Mouse (Mus musculus) midbrain, embryonic 15.5 days (tissue): ENCODE results near the gene Phlda1. TPM values are rescaled to one million over a fixed set of nuclear protein-coding genes. Genes with fewer than 3 reads are reported as not detected.

Experiments
- ATAC-seq: fragments of 200-750 bp; cut with Nextera tagmentation; replicated peaks from 2 replicates; pipeline ENCODE4 v1.8.0; 2017; ENCODE audit warnings: moderate TSS enrichment
- H3K27ac ChIP-seq: fragments of 300-500 bp; sonication (generic); 2 replicates; pipeline ENCODE4 v1.5.1; 2015; ENCODE audit warnings: mild to moderate bottlenecking, inconsistent platforms
- H3K27me3 ChIP-seq: fragments of 300-500 bp; sonication (generic); replicated peaks from 2 replicates; pipeline ENCODE4 v1.6.1; 2015; ENCODE audit warnings: inconsistent platforms
- H3K36me3 ChIP-seq: fragments of 300-500 bp; sonication (generic); replicated peaks from 2 replicates; pipeline ENCODE4 v1.6.1; 2015; ENCODE audit warnings: inconsistent platforms
- H3K4me1 ChIP-seq: fragments of 300-500 bp; sonication (generic); 2 replicates; pipeline ENCODE4 v1.6.1; 2015; ENCODE audit warnings: inconsistent platforms
- H3K4me2 ChIP-seq: fragments of 300-500 bp; sonication (generic); 2 replicates; pipeline ENCODE4 v1.6.1; 2015; ENCODE audit warnings: inconsistent platforms, mild to moderate bottlenecking, moderate library complexity
- H3K4me3 ChIP-seq: fragments of 300-500 bp; sonication (generic); 2 replicates; pipeline ENCODE4 v1.5.1; 2015; ENCODE audit warnings: mild to moderate bottlenecking, inconsistent platforms
- H3K9ac ChIP-seq: fragments of 300-500 bp; sonication (generic); 2 replicates; pipeline ENCODE4 v1.6.1; 2015; ENCODE audit warnings: mild to moderate bottlenecking, inconsistent platforms
- H3K9me3 ChIP-seq: fragments of 300-500 bp; sonication (generic); 2 replicates; pipeline ENCODE4 v1.6.1; 2016; ENCODE audit warnings: inconsistent platforms
- WGBS: fragments of 180-500 bp; shearing (Covaris S2); methylation state at CpG from one replicate; pipeline ENCODE4 v1.1.7; 2015; ENCODE audit warnings: mixed read lengths; 5-methylcytosine and 5-hydroxymethylcytosine counted together
- polyA plus RNA-seq: library from polyadenylated mRNA; unstranded; fragments of >200 nt; fragmentation: Nextera tagmentation; extraction: Ambion mirVana; gene quantifications from 2 replicates; pipeline ENCODE4 v1.2.1, GENCODE M21; 2015

Gene Phlda1
- polyA plus RNA-seq, result 35.3 and 35.8 TPM in 2 replicates

DNA sequence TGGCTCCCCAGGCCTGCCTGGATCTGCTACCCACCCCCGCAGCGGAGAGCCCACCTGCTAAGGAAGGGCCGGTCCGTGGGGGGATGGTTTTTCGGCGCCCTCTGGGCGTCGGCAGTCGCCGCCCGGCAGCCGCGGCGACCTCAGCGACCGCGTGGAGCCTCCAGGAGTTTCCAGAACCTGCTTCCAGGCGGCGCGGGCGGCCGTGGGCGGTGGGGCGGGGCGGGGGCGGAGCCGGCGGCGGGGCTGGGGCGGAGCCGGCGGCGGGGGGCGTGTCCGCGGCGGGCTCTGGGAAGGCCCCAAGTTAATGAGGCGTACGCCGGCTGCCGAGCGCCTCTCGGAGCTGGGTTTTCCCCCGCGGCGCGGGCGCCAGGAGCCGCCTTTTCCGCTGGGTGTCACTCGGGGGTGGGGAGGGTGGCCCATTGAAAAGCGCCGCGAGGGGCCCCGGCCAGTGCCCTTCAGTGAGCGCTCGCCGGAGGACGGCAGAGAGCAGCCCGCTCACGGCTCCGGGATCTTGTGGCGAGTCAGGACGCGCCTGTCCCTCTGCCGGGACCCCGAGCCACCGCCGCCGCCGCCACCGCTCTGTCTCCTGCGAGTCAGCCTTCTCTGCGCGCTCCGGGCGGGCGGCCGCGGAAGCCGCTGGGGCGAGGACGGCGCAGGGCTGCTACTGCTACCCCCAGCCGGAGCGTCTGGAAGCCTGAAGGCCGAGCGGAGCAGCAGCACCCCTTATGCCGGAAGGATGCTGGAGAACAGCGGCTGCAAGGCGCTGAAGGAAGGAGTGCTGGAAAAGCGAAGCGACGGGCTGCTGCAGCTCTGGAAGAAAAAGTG is at the start of gene Phlda1:
TSS of gene Phlda1 (plus strand) at position 186 of the 825 bp plus-strand sequence.
- peak within 1 kb of the TSS; percentile 89 for H3K27ac ChIP-seq
- H3K4me3 ChIP-seq, result peak within 1 kb of the TSS; percentile 84
- no peaks in the 10 kb centered on the region for H3K9me3 ChIP-seq
- H3K4me2 ChIP-seq, result peak within 1 kb of the TSS; percentile 79
- WGBS, result under 1% methylated on average over 56 of the region's 94 CpGs
- H3K9ac ChIP-seq, result peak within 1 kb of the TSS; percentile 92
- no peaks in the 10 kb centered on the region for H3K27me3 ChIP-seq
- H3K4me1 ChIP-seq, result peaks cover 21% of the 10 kb centered on the region
- no peaks in the 10 kb centered on the region for H3K36me3 ChIP-seq
- ATAC-seq, result peak; percentile 88

- ATAC-seq, result no peak
- no peaks in the 10 kb centered on the region for H3K27me3 ChIP-seq
- no peak overlapping the region for H3K4me2 ChIP-seq
- 0 out of 2 replicates have a peak, but pooled peaks cover 3% of the 10 kb centered on the region for H3K4me1 ChIP-seq
- no peak overlapping the region for H3K27ac ChIP-seq
- H3K4me3 ChIP-seq, result no peak overlapping the region
- no peak overlapping the region for H3K9ac ChIP-seq
- H3K36me3 ChIP-seq, result no peaks in the 10 kb centered on the region
- no peaks in the 10 kb centered on the region for H3K9me3 ChIP-seq
- WGBS, result 67% methylated on average over 7 of the region's 7 CpGs
Measured at GRCm38 (mm10) chr10:111458088-111458487, 48.0 kb upstream of the Phlda1 start.

DNA sequence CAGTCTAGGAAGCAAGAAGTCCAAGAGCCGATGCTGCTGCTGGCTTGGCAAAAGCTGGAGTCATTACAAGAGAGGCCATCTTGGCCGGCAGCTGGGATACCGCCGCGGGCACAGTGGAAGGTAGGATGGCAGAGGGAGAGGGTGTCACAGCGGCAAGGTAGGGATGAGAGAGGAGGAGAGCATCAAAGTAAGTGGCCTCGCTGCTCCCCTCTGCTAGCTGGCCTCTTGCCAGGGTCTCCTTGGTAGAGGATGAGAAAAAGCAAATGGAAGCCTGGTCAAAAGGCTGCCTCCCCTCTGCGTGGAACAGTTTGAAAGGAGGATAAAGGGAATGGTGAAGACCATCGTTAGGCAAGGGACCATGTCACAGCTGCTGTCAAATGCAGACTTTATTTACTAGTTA is 47.0 kb upstream of the Phlda1 start:
- ATAC-seq, result no peak
- no peak overlapping the region for H3K4me2 ChIP-seq
- no peaks in the 10 kb centered on the region for H3K27me3 ChIP-seq
- no peak overlapping the region for H3K9ac ChIP-seq
- 0 out of 2 replicates have a peak, but pooled peaks cover 3% of the 10 kb centered on the region for H3K4me1 ChIP-seq
- no peak overlapping the region for H3K4me3 ChIP-seq
- H3K36me3 ChIP-seq, result no peaks in the 10 kb centered on the region
- no peaks in the 10 kb centered on the region for H3K9me3 ChIP-seq
- WGBS, result 66% methylated on average over 9 of the region's 9 CpGs
- H3K27ac ChIP-seq, result no peak overlapping the region; the same call in 1 of the 2 replicates

- no peak overlapping the region for H3K4me2 ChIP-seq
- no peak overlapping the region for H3K27ac ChIP-seq
- 79% methylated on average over 3 of the region's 3 CpGs for WGBS
Measured at GRCm38 (mm10) chr10:111459874-111460273, 46.2 kb upstream of the Phlda1 start.

DNA sequence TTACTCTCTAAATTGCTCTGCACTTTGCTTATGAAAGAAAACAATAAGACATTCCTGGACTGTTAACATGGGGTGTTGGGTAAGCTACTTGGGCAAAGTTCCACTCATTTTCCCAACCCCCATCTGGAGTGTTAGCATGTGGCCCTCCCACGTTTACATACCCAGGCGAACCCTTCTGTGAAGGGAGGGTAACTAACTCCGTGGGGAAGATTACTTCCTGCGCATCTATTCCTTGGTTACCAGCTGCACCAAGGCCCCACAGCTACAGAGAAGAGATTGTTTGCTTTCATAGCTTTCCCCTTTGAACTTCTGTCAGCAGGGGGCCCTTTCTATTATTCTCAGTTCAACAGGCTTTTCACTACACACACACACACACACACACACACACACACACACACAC is 45.7 kb upstream of the Phlda1 start:
- Histone ChIP-seq H3K9me3 (no peaks in the 10 kb centered on the region), H3K4me3 (no peak overlapping the region), H3K36me3 (no peaks in the 10 kb centered on the region), H3K9ac (no peak overlapping the region), H3K4me2 (no peak overlapping the region), H3K27ac (no peak overlapping the region), H3K27me3 (no peaks in the 10 kb centered on the region), H3K4me1 (0 out of 2 replicates have a peak, but pooled peaks cover 3% of the 10 kb centered on the region)
- no peak for ATAC-seq
- 9% methylated on average over 4 of the region's 4 CpGs for WGBS

More at GRCm38 (mm10) chr10:111459874-111460273, 46.2 kb upstream of the Phlda1 start:
- Histone ChIP-seq H3K4me1 (0 out of 2 replicates have a peak, but pooled peaks cover 3% of the 10 kb centered on the region), H3K9me3 (no peaks in the 10 kb centered on the region), H3K9ac (no peak overlapping the region), H3K4me3 (no peak overlapping the region), H3K36me3 (no peaks in the 10 kb centered on the region), H3K27me3 (no peaks in the 10 kb centered on the region)
- ATAC-seq, result no peak

- no peak overlapping the region for H3K4me3 ChIP-seq
- no peaks in the 10 kb centered on the region for H3K4me1 ChIP-seq
- H3K36me3 ChIP-seq, result no peaks in the 10 kb centered on the region
- no peak overlapping the region for H3K9ac ChIP-seq
- H3K4me2 ChIP-seq, result no peak overlapping the region
- H3K27me3 ChIP-seq, result no peaks in the 10 kb centered on the region
- WGBS, result 91% methylated on average over 1 of the region's 1 CpGs
- ATAC-seq, result no peak
- H3K27ac ChIP-seq, result no peak overlapping the region
- H3K9me3 ChIP-seq, result no peaks in the 10 kb centered on the region
Measured at GRCm38 (mm10) chr10:111464833-111465232, 41.3 kb upstream of the Phlda1 start.

DNA sequence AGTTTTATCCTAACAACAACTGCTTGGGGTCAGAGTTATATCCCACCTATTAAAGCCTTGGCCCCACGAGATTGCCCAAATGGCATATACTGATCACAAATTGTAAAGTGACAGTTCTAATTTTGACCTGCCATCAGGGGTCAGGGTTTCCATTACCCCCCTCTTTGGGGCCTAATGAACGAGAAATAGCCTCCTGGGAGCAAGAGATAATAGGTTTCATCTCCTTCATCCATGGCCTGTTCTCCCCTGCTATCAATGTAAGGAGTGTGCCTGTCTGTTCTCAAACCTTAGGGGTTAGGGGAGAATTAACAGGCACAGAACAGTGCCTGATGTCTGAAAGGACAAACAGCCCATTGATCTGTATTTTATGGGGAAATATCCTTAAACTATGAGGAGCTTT is 40.7 kb upstream of the Phlda1 start:
- no peak for ATAC-seq
- H3K4me2 ChIP-seq, result no peak overlapping the region
- H3K4me1 ChIP-seq, result no peaks in the 10 kb centered on the region
- no peak overlapping the region for H3K27ac ChIP-seq
- no peak overlapping the region for H3K9ac ChIP-seq
- no peaks in the 10 kb centered on the region for H3K36me3 ChIP-seq
- no peaks in the 10 kb centered on the region for H3K9me3 ChIP-seq
- no peaks in the 10 kb centered on the region for H3K27me3 ChIP-seq
- 54% methylated on average over 2 of the region's 2 CpGs for WGBS
- H3K4me3 ChIP-seq, result no peak overlapping the region

DNA sequence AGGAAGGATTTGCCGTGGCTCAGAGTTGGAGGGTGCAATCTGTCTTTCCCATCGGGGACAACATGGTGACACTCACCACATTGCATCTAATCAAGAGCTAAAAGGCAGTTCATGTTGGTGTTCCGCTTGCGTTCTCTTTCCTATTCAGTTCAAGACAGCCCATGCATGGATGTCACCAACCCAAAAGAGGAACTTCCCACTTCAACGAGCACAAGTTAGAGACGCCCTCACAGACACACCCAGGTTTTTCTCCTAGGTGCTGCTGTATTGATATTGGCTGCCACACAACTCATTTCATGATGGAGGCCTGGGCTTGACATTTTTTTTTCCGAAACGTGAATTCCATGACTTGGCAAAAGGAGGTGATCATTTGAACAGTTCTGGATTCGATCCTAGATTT is 34.9 kb upstream of the Phlda1 start:
- Histone ChIP-seq H3K4me2 (no peak overlapping the region), H3K4me3 (no peak overlapping the region), H3K4me1 (peaks cover 31% of the 10 kb centered on the region), H3K27me3 (no peaks in the 10 kb centered on the region), H3K9me3 (no peaks in the 10 kb centered on the region), H3K9ac (no peak overlapping the region), H3K36me3 (no peaks in the 10 kb centered on the region), H3K27ac (no peak overlapping the region)
- WGBS, result 83% methylated on average over 9 of the region's 9 CpGs
- no peak for ATAC-seq

DNA sequence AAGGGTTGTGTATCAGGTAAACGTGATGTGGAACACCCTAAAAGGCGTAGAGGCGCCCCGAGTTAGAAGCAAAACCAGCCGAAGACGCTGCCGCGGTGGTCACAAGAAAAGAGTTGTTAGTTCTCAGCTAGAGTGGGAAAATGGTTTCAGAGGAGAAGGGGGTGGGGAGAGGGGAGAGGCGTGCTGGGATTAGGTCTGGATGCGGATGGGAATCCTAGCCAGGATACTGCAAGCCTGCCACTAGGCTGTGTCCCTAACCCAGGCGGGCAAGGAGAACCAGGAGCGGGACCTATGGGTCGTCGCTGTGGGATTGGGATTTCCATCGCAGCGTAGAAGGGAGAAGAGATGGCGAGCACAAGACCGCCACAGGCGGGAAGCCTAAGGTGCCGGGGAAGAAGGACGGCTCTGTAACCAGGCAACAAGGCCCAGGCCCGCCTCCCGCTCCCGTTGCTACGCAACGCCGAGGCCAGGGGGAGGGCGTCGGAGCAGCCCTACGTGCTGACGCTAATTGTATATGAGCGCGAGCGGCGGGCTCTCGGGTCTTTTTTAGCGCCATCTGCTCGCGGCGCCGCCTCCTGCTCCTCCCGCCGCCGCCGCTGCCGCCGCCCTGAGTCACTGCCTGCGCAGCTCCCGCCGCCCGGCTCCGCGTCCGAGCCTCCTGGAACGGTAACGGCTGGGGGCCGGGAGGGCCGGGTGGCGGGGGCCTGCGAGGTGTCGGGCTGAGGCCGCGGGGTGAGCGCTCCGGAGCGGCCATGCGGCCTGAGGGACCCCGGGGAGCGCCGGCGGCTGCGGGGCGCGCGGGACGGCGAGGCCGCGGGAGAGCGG is 33.2 kb upstream of the Phlda1 start, which contains the start of gene Nap1l1:
TSS of gene Nap1l1 (plus strand) at position 538 of the 825 bp plus-strand sequence.
- under 1% methylated on average over 61 of the region's 80 CpGs for WGBS
- Histone ChIP-seq H3K27me3 (no peaks in the 10 kb centered on the region), H3K4me2 (peak within 1 kb of the TSS; percentile 78), H3K4me3 (peak within 1 kb of the TSS; percentile 98), H3K36me3 (no peaks in the 10 kb centered on the region), H3K27ac (peak within 1 kb of the TSS; percentile 97), H3K9me3 (no peaks in the 10 kb centered on the region), H3K4me1 (peaks cover 48% of the 10 kb centered on the region), H3K9ac (peak within 1 kb of the TSS; percentile 96)
- peak; percentile 99 for ATAC-seq

- H3K27ac ChIP-seq, result peak overlapping the region; percentile 97
- WGBS, result under 1% methylated on average over 50 of the region's 58 CpGs
Measured at GRCm38 (mm10) chr10:111473511-111474371, 32.3 kb upstream of the Phlda1 start.

DNA sequence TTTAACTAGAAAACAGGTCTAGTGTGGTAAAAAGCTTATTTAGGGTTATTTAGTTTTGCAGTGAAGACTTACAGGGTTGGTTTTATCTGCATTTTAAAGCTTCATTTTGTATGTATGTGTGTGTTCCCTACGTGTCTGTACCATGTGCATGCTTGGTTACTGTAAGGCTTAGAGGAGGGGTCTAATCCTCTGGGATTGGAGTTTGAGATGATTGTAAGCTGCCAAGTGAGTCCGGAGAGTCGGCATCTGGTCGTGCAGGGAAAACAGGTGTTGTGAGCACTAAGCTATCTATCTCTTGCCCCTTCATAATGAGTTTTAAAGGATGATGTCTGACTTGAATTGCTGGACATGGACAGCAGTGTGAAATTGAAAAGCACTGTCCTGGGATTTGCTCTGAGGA is 29.8 kb upstream of the Phlda1 start:
- Histone ChIP-seq H3K27ac (no peak overlapping the region), H3K4me2 (peak overlapping the region; percentile 32), H3K9me3 (no peaks in the 10 kb centered on the region), H3K27me3 (no peaks in the 10 kb centered on the region), H3K9ac (no peak overlapping the region), H3K36me3 (no peaks in the 10 kb centered on the region), H3K4me3 (no peak overlapping the region), H3K4me1 (peaks cover 55% of the 10 kb centered on the region)
- WGBS, result 17% methylated on average over 4 of the region's 4 CpGs
- no peak for ATAC-seq

More at GRCm38 (mm10) chr10:111473511-111474371, 32.3 kb upstream of the Phlda1 start:
- peak overlapping the region; percentile 78 for H3K4me2 ChIP-seq
- no peaks in the 10 kb centered on the region for H3K9me3 ChIP-seq
- peak overlapping the region; percentile 98 for H3K4me3 ChIP-seq
- H3K36me3 ChIP-seq, result no peaks in the 10 kb centered on the region
- H3K9ac ChIP-seq, result peak overlapping the region; percentile 96
- no peaks in the 10 kb centered on the region for H3K27me3 ChIP-seq
- ATAC-seq, result peak; percentile 75
- H3K4me1 ChIP-seq, result peaks cover 48% of the 10 kb centered on the region
